Mouse (Mus musculus) heart, embryonic 10.5 days (tissue): ENCODE measurements around the gene Cxcr1. TPM values are rescaled to one million over a fixed set of nuclear protein-coding genes. Genes with fewer than 3 reads are reported as not detected.

Source experiments
- DNase-seq: peaks from one replicate; pipeline ENCODE4 v3.0.0-alpha.2; 2017; ENCODE audit warnings: low spot score
- H3K27ac ChIP-seq: fragments of 300-500 bp; sonication (generic); 2 replicates; pipeline ENCODE4 v1.5.1; 2016; ENCODE audit warnings: mild to moderate bottlenecking
- H3K27me3 ChIP-seq: fragments of 300-500 bp; sonication (generic); 2 replicates; pipeline ENCODE4 v1.6.1; 2016; ENCODE audit warnings: mild to moderate bottlenecking; ENCODE audit not compliant: poor library complexity, insufficient read depth, severe bottlenecking
- H3K36me3 ChIP-seq: fragments of 300-500 bp; sonication (generic); 2 replicates; pipeline ENCODE4 v1.6.1; 2016; ENCODE audit warnings: mild to moderate bottlenecking, moderate library complexity
- H3K4me1 ChIP-seq: fragments of 300-500 bp; sonication (generic); 2 replicates; pipeline ENCODE4 v1.6.1; 2016; ENCODE audit warnings: mild to moderate bottlenecking
- H3K4me3 ChIP-seq: fragments of 300-500 bp; sonication (generic); 2 replicates; pipeline ENCODE4 v1.5.1; 2016; ENCODE audit warnings: mild to moderate bottlenecking, moderate library complexity
- H3K9me3 ChIP-seq: fragments of 300-500 bp; sonication (generic); 2 replicates; pipeline ENCODE4 v1.6.1; 2016; ENCODE audit warnings: mild to moderate bottlenecking, moderate library complexity
- WGBS: fragments of 180-500 bp; shearing (Covaris S2); methylation state at CpG from one replicate; pipeline ENCODE4 v1.1.7; 2016; 5-methylcytosine and 5-hydroxymethylcytosine counted together
- microRNA counts: library from miRNA; unstranded; fragments of <30 nt; microRNA quantifications from one replicate; lab custom pipeline; 2017
- microRNA-seq: library from miRNA; unstranded; fragments of <30 nt; microRNA quantifications from one replicate; pipeline ENCODE4, GENCODE M21; 2017
- polyA plus RNA-seq: library from polyadenylated mRNA; unstranded; fragments of >200 nt; fragmentation: Nextera tagmentation; extraction: Ambion mirVana; gene quantifications from 2 replicates; pipeline ENCODE4 v1.2.1, GENCODE M21; 2016

Gene Cxcr1
- polyA plus RNA-seq, 1 experiment from 2014 or later: not detected

DNA sequence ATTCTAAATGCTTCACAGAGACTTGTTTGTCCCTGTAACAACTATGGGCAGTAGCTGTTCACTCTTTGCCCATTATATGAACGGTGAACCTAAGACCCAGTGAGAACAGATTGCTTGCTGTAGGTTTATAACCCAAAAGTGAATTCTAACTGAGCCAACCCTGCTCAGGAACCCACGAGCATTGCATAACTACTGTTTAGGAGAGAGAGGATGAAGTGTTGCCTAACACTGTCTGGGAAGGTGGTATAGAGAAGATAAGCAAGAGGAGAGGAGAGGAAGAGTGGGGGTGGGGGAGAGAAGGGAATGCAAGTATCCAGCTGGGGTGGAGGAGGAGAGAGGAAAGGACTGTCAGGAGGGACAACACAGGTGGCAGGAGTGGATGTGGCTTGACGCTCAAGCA, 43.3 kb downstream of the Cxcr1 start:
- Histone ChIP-seq H3K27ac (no peak overlapping the region), H3K36me3 (no peaks in the 10 kb centered on the region), H3K4me1 (peaks cover 48% of the 10 kb centered on the region), H3K27me3 (no peaks in the 10 kb centered on the region), H3K4me3 (no peak overlapping the region), H3K9me3 (no peaks in the 10 kb centered on the region)
- WGBS: 53% methylated on average over 3 of the region's 3 CpGs
- peak; percentile 39 for DNase-seq

DNA sequence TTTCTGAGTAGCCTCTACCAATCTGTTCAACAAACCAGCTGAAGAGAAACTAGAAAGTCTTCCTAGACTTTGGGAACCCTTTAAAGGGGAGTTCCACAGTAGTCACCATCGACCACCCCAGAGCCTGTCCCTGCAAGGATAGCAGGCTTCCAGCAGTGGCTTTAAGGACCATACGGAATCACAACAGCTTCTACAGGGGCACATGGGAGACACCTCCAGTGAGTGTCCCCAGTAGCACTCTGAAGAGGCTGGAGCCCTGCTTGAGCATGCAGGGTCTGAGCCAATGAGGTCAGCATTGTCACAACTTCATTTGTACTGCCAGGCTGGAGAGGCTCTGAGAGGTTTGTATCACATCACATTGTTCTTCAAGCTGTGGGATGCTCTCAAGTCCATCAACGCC, 44.3 kb downstream of the Cxcr1 start:
- H3K4me3 ChIP-seq: no peak overlapping the region
- H3K36me3 ChIP-seq: no peaks in the 10 kb centered on the region
- no peaks in the 10 kb centered on the region for H3K27me3 ChIP-seq
- H3K27ac ChIP-seq: no peak overlapping the region
- peaks cover 46% of the 10 kb centered on the region for H3K4me1 ChIP-seq
- 73% methylated on average over 3 of the region's 3 CpGs for WGBS
- no peaks in the 10 kb centered on the region for H3K9me3 ChIP-seq
- peak; percentile 68 for DNase-seq

DNA sequence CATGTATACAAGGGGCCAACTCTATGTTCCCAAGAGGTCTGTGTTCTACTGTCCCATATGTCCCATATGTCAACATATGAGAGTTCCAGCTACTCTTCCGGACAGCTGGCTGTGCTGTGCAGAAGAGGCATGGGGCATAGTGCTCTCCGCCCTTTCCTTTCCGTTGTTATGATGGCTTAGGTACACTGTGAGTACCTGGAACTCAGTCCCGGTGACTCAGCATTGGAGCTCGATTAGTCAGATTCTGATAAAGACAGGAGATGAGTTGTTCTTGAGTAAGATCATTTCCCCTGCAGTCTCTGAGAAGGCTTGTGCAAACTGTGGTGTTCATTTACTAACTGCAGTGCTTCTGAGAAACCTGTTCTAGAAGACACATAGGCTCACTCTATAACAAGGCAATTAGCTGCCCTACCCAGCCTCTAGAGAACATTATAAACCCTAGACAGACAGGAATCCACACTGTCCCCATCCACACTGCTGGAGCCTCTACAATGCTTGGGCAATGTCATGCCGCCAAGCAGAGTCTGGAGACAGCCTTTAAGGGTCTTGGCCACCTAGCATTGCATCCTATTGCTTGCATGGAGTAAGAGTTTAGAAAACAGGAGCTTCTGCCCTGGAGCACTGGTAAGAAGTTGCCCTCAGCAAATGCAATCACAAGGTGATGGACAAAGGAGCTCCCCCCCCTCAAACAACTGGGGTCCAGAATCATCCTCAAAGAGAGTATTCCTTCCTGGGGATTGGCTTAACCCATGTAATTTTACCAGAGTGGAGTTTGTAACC, 45.1 kb downstream of the Cxcr1 start:
- peaks cover 46% of the 10 kb centered on the region for H3K4me1 ChIP-seq
- no peak overlapping the region; the same call in 1 of the 2 replicates for H3K27ac ChIP-seq
- 78% methylated on average over 6 of the region's 6 CpGs for WGBS
- no peaks in the 10 kb centered on the region for H3K36me3 ChIP-seq
- H3K9me3 ChIP-seq: no peaks in the 10 kb centered on the region
- no peak overlapping the region for H3K4me3 ChIP-seq
- no peaks in the 10 kb centered on the region for H3K27me3 ChIP-seq
- peak; percentile 67 for DNase-seq

MicroRNA genes within 50 kb of the gene (microRNA counts, 519-probe panel; counts per million panel counts)
- not detected for microRNA mmu-miR-1928 (lab: Ali Mortazavi, UCI)

Small RNA genes within 50 kb of the gene (microRNA-seq; reads per million reads assigned to microRNA genes)
- gene Mir1928: not detected

Other genes with a start within 250 kb of the Cxcr1 start
- 49.8 and 75.4 TPM in 2 replicates for gene Tns1, start 70.2 kb downstream of the Cxcr1 start, polyA plus RNA-seq
- gene Rufy4, start 69.1 kb downstream of the Cxcr1 start, polyA plus RNA-seq: 0.16 and 0.23 TPM in 2 replicates
- 0.09 and 0.20 TPM in 2 replicates for gene Cxcr2, start 40.6 kb downstream of the Cxcr1 start, polyA plus RNA-seq
- gene Arpc2, start 41.5 kb upstream of the Cxcr1 start, polyA plus RNA-seq: 470 and 475 TPM in 2 replicates
- gene Gpbar1, start 83.9 kb upstream of the Cxcr1 start, polyA plus RNA-seq: 0.70 and 1.7 TPM in 2 replicates
- 224 and 261 TPM in 2 replicates for gene Aamp, start 90.1 kb upstream of the Cxcr1 start, polyA plus RNA-seq
- 170 and 253 TPM in 2 replicates for gene Pnkd, start 90.3 kb upstream of the Cxcr1 start, polyA plus RNA-seq
- 25.5 and 33.1 TPM in 2 replicates for gene Tmbim1, start 111.0 kb upstream of the Cxcr1 start, polyA plus RNA-seq
- gene Catip, start 167.5 kb upstream of the Cxcr1 start, polyA plus RNA-seq: 0.20 and 0.28 TPM in 2 replicates
- 1.1 and 1.6 TPM in 2 replicates for gene Slc11a1, start 180.6 kb upstream of the Cxcr1 start, polyA plus RNA-seq
- 55.9 and 69.2 TPM in 2 replicates for gene Ctdsp1, start 196.9 kb upstream of the Cxcr1 start, polyA plus RNA-seq
- gene Vil1, start 214.7 kb upstream of the Cxcr1 start, polyA plus RNA-seq: 0.94 and 1.1 TPM in 2 replicates